Mouse (Mus musculus) stomach, postnatal 0 days (tissue): Measurements from ENCODE around the gene A830018L16Rik.

ENCODE experiments used
- CTCF ChIP-seq: IDR thresholded peaks from 2 replicates; pipeline ENCODE4 v1.5.1; 2016; ENCODE audit warnings: antibody characterized with exemption, low read depth, mild to moderate bottlenecking, moderate library complexity
- EP300 ChIP-seq: optimal IDR thresholded peaks from 2 replicates; pipeline ENCODE3; 2016; ENCODE audit warnings: antibody characterized with exemption

DNA sequence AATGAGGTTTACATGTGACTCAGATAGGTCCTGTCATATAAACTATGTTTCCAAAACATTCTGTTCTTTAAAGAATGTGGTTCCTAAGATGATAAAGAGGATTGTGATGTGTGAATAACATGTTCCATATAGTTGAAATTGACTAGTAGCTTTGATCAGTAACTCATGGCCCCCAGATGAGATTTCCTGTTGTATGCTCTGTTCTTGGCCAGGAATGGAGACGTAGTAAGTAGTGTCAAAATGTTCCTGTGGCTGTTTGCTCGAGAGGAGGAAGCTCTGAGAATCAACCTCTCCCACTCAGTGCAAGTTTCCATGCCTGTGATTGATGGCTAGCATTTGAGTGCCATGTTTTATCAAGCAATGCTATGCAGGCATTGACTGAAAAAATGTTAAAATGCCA lies 467.8 kb downstream of the A830018L16Rik start:
- no peak for TF ChIP-seq CTCF
- TF ChIP-seq EP300, result no peak
